Mouse (Mus musculus): ENCODE data around the gene Rgr.

Gene Rgr

GRCm38 (mm10) chr14:37048914-37049410, at the start of gene Rgr:
Gene Rgr (minus strand): TSS chr14:37048964.
- DNase-seq, result no peak

- no peak for DNase-seq
These were observed 49.3 kb upstream of the Rgr start, which contains the start of gene Cdhr1 for GRCm38 (mm10) chr14:37097956-37098530. Gene Cdhr1 (minus strand): TSS chr14:37098347.

- no peak for DNase-seq
These were observed 46.8 kb upstream of the Rgr start for GRCm38 (mm10) chr14:37095556-37095955.

- DNase-seq, result no peak
These were observed 45.7 kb upstream of the Rgr start for GRCm38 (mm10) chr14:37094436-37094835.

- no peak for DNase-seq
These were observed 35.0 kb upstream of the Rgr start for GRCm38 (mm10) chr14:37083755-37084154.

- DNase-seq, result no peak
These were observed 32.0 kb upstream of the Rgr start for GRCm38 (mm10) chr14:37080724-37081123.

- peak; percentile 55 for DNase-seq
These were observed 19.8 kb upstream of the Rgr start for GRCm38 (mm10) chr14:37068516-37068915.

- DNase-seq, result no peak
These were observed 18.9 kb upstream of the Rgr start, which contains the start of gene Lrit2 for GRCm38 (mm10) chr14:37067629-37068028. Gene Lrit2 (plus strand): TSS chr14:37067929.

- DNase-seq, result no peak
These were observed 17.9 kb upstream of the Rgr start for GRCm38 (mm10) chr14:37066636-37067035.

GRCm38 (mm10) chr14:37064849-37065248, 16.1 kb upstream of the Rgr start:
- no peak for DNase-seq

GRCm38 (mm10) chr14:37034432-37034831, 14.3 kb downstream of the Rgr start:
- DNase-seq, result no peak

- DNase-seq, result peak; percentile 82
These were observed 15.5 kb downstream of the Rgr start for GRCm38 (mm10) chr14:37033241-37033640.

- DNase-seq, result no peak
These were observed 16.2 kb downstream of the Rgr start for GRCm38 (mm10) chr14:37032481-37033104.

- no peak for DNase-seq
These were observed 20.2 kb downstream of the Rgr start for GRCm38 (mm10) chr14:37028555-37028954.

- no peak for DNase-seq
These were observed 20.8 kb downstream of the Rgr start for GRCm38 (mm10) chr14:37027951-37028350.

- no peak for DNase-seq
These were observed 21.4 kb downstream of the Rgr start for GRCm38 (mm10) chr14:37027248-37027933.

- DNase-seq, result peak; percentile 10
These were observed 32.9 kb downstream of the Rgr start for GRCm38 (mm10) chr14:37015894-37016293.

GRCm38 (mm10) chr14:37013644-37014043, 35.1 kb downstream of the Rgr start:
- no peak for DNase-seq

- no peak for DNase-seq
These were observed 39.1 kb downstream of the Rgr start for GRCm38 (mm10) chr14:37009686-37010085.

- DNase-seq, result no peak
These were observed 42.3 kb downstream of the Rgr start for GRCm38 (mm10) chr14:37006489-37006888.

GRCm38 (mm10) chr14:37005865-37006264, 42.9 kb downstream of the Rgr start:
- DNase-seq, result no peak

GRCm38 (mm10) chr14:37003431-37004095, 45.2 kb downstream of the Rgr start:
- DNase-seq, result no peak

- DNase-seq, result no peak
These were observed 45.9 kb downstream of the Rgr start for GRCm38 (mm10) chr14:37002852-37003251.
